Mouse (Mus musculus) regulatory T cell (primary cell): Measurements from ENCODE around the gene Fbxl22.

Experiments
- in situ Hi-C: fragments of 300-600 bp; cut with MboI, MseI; formaldehyde crosslinking; loops from one replicate; pipeline ENCODE4 v1.15.1; 2025; ENCODE audit warnings: high pct_unique_total_duplicates

Gene Fbxl22

DNA sequence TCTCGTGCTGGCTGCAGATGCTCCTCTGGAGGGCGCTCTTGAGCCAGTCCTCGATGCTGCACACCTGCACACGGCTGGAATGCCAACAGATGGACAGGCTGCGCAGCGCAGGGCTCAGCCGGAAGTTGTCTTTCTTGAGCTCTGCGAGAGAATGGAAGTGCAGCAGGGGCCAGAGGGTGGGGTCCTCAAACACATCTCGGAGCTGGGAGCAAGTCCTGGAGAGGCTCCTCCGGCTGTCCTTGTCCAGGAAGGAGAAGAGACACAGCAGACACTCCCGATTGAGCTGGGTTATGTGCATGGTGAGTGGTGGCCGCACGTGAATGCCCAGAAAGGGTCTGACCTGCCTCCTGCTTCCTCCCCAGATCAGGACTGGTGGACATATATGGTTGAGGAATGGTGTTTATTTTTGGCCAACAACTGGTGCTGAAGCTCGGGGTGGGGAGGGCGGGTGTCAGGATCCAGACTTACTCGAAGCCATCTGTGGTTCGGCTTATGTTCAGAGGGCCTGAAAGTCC is at the start of gene Fbxl22:
TSS of gene Fbxl22 (minus strand) at position 338 of the 515 bp plus-strand sequence.
- in situ Hi-C loops, result loop anchor here (5.0 to 10.0 kb wide), 2 partner anchors 98 to 280 kb away; partner anchors contain the start of genes Aph1b and Gm10647

DNA sequence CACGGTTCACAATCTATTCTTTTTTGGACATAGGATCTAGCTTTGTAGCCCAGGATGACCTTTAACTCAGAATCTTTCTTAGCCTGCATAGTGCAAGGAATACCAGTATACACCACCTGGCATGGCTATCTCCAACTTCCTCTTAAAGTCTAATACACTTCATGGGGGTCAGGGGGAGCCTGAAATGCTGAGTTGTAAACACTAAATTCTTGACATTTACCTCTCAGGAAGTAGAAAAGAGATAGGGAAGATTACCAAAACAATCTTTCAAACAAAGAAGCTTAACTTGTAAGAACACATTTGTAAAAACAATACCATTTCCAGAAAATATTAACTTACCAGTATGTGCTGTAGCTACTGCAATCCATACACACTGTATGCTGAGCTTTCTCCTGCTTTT is 47.8 kb upstream of the Fbxl22 start:
- in situ Hi-C loops, result no loop called here

DNA sequence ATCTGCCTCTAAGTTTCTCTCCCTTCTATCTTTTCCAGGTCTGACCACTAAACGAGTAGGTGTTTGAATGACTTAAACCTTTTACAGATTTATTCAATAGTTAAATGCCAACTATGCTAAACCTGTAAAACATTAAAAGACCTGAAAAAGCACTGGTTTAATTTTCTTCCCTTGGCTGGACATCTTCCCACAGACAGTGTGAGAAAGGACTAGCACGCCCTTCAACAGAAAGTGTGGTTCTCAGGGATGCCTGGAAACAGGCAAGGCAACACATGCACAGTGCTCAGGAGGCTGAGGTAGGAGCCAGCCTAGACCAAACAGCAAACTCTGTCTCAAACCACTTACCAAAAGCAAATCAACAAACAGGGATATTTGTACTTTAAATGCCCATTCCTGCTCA is 47.1 kb upstream of the Fbxl22 start:
- in situ Hi-C loops, result no loop called here

DNA sequence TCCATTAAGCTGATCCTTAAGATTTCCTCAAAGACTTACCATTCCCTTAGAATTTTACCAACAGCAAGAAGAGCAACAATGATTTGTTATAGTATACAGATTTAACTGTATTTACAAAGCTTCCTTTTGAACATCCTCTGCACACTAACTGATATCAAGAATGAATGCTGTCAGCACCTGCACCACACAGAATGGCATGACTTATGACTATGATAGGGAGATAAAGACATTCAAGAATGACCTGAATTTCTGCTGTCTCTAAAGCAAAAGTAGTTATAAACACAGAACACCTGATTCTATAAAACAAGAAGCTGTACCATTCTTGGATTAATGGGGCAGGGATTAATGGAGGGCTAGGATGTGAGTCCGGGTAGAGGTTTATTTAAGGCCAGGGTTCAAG is 46.3 kb upstream of the Fbxl22 start:
- in situ Hi-C loops, result no loop called here

DNA sequence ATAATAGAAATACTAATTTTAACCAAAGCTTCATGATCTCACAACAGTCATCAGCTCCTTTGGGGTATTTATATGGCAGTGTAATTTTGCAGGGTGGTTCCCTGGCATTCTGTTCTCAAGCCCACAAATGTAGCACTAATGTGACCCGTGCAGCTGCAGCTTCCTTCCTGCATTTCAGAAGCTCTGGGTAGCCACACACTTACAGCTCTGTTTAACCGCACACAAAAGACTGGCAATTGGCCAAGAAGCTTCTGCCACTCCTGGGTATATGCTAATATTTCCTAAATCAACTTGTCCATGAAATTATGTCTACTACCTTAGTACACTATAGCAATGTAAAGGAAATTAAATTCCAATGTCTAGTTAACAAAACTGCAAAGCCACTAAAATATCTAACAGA is 45.9 kb upstream of the Fbxl22 start:
- in situ Hi-C loops, result no loop called here

DNA sequence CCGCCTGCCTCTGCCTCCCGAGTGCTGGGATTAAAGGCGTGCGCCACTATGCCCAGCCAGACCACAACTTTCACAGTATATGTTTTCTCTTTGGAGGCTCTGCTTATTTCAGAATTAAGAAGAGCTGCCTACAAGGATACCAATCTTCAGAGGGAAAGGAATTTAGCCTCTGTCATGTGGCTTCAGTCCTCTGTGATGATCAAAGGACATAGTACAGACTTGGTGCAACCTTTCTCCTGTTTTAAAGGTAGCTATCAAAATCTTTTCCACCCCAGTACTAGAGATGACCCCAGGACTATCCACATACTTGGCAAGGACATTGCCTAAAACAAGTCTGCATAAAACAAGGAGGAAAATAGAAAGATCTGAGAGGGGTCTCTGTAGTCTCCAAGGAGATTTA is 44.6 kb upstream of the Fbxl22 start:
- in situ Hi-C loops, result no loop called here

DNA sequence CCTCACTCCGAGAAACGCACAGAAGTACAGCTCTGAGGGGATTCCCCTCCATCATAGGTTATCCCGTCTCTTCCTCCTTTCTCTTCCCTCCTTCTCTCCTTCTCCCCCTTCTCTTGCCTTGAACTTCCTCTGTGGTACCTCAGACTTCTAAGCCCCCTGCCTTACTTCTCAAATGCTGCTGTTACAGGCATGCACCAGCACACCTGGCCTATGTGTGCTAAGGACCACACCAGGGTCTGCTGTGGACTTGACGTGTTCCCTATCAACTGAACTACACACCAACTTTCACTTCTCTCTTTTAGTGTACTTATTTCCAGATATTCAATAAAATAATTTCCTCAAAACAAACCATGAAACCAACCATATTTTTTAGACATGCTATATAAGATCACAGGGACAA is 28.4 kb upstream of the Fbxl22 start:
- in situ Hi-C loops, result no loop called here

DNA sequence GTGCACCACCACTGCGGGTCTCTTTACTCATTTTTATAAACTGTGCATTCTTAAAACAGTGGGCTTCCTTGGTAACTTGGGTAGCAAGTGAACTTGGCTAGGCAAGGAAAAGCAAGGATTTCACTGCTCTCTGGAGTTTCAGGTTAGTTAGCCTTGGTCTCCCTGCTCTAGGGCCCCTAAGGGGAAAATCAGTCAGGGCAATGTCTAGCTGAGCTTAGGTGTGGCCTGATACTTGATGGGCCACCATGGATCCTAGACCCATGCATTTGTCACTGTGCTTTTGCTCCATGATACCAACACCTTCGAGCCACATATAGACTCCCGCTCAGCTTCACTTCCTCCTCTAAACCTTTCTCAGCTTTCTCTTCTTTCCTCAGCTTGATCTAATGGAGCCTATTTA is 7.2 kb upstream of the Fbxl22 start:
- in situ Hi-C loops, result no loop called here

DNA sequence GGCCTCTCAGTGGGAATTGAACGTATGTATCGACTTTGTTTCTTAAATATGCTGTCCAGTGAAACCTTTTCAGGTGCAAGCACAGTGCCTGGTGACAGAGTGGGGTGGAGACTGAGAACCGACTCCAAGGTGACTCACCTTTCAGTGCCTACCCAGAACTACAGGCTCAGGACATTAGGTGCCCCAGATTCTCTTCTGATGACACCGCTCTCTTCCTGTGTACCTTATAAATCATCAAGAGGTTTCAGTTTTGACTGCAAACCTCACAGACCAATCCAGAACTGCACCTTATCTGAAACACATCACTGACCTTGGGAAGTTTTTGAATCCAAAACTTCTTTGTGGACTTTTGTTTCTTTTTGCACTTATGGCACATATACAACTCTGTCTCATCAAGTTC is 5.9 kb upstream of the Fbxl22 start:
- in situ Hi-C loops, result no loop called here

DNA sequence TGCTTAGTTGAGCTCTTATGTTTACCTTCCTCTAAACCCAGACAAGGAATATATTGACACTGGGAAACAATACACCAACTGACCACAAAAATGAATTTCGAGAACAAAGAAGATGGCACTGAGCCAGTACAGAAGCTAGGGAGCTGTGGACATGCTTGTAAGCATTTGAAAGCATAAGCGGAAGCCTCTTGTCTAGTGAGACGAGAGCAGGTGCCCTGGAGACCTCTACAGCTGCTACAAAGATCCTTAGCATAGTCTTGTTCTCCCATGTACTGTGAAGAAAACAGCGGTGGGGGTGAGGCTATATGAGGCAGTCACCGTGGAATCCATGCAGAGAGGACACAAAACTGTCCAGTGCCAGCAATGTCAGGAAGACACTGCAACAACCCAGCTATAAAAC is 4.5 kb upstream of the Fbxl22 start:
- in situ Hi-C loops, result loop anchor here (10.0 kb wide), 1 partner anchor 276 kb away; the partner anchor contains the start of genes Aph1b and Gm10647

DNA sequence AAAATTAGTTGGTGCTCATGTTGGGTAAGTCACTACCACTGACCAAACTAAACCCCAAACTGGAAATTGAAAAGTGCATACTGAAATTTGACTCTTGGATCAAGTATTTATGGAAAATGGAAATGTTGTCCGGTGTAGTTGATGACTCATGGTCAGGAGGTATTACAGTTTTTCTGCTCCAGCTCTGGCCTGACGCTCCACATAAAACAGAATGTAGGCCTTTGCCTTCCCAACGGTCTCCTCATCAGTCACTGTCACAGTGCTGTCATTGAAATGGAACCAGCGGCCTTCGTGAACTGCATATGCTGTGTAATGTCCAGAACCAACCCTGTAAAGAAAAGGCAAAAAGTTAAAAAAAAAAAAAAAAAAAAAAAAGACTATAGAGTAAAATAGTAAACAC is 3.9 kb upstream of the Fbxl22 start:
- in situ Hi-C loops, result loop anchor here (10.0 kb wide), 1 partner anchor 277 kb away; the partner anchor contains the start of genes Aph1b and Gm10647

DNA sequence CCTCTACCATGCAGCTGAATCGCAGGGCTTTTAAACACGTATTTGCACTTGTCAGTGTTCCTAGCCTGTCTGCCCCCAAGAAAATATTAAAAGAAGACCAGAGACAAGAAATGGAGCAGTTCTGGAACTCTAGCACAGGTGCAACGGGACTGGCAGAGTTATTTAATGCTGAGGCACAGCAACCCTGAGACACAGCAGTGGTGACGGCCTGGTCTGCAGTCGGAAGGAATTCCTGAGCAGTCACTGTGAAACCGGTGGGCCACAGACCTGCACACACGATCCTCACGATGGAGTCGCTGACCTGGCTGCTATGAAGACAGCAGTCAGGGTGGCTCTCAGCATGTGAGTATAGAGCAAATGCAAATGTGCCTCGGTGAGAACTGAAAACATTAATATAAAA is 3.4 kb upstream of the Fbxl22 start:
- in situ Hi-C loops, result loop anchor here (10.0 kb wide), 1 partner anchor 277 kb away; the partner anchor contains the start of genes Aph1b and Gm10647

DNA sequence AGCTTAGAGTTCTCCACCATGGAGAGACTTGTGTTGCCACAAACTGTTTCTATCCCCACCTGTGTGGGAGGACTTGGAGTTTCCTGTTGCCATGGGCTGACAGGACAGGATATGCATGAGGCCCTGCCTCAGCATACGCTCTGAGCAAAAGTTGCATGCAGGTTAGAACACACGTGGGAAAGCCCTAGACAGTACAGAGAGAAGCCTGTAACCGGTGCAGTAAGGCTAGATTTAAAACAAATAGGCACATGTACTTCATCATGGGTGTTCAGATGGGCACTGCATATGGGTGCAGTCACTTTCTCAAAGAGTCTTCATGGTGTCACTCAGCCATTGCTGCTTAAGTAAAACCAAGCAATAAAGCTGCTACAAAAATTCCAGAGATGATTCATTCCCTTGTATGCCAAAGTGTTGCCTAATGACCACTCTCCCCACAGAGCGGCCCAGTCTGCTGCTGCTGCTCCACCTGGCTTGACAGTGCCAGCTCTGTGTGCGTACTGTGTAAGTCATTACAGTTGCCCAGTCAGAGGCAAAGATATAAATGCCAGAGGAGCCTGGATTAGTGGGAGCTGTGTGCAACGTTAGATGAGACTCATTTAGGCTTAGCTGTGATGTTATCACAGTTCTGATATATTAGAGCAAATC is 2.0 kb upstream of the Fbxl22 start:
- in situ Hi-C loops, result loop anchor here (10.0 kb wide), 1 partner anchor 278 kb away; the partner anchor contains the start of genes Aph1b and Gm10647

DNA sequence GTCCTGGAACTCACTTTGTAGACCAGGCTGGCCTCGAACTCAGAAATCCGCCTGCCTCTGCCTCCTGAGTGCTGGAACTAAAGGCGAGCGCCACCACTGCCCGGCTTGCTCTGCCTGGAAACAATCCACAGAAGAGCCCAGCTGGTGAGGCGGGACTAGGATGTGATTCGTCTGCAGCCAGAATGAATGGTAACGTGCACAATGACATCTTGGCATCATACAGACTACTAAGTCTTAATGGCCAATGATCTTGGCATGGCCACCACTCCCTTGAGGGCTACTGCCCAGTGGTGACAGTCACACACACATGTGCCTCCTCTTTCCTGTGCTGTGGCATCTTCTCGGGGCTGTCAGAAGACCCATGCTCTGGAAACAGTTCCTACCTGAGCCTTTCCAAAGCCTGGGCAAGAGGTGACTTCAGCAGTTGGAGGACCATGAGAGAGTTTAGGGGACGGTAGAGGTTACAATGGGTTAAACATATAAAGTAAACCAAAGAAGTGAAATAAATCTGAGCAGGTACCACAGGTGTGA is 1.4 kb upstream of the Fbxl22 start:
- in situ Hi-C loops, result loop anchor here (10.0 kb wide), 1 partner anchor 279 kb away; the partner anchor contains the start of genes Aph1b and Gm10647

DNA sequence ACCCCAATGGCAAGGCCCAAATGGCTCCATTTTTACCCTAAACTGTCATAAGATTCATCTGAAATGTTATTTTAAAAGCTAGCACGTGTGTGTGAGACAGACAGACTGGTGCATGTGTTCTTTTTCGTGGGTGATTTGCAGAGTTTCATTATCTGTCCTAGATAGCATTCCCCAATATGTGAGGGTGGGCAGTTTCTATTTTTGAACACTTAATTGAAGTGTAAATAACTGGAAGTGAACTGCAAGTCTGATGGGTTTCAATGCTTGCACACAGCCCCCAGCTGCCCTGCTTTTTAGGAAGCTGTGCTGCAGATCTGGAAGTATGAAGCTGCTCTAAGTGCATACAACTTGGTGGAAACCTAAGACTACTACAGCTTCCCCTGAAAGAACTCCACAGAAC is 722 bp upstream of the Fbxl22 start:
- in situ Hi-C loops, result loop anchor here (10.0 kb wide), 1 partner anchor 280 kb away; the partner anchor contains the start of genes Aph1b and Gm10647

DNA sequence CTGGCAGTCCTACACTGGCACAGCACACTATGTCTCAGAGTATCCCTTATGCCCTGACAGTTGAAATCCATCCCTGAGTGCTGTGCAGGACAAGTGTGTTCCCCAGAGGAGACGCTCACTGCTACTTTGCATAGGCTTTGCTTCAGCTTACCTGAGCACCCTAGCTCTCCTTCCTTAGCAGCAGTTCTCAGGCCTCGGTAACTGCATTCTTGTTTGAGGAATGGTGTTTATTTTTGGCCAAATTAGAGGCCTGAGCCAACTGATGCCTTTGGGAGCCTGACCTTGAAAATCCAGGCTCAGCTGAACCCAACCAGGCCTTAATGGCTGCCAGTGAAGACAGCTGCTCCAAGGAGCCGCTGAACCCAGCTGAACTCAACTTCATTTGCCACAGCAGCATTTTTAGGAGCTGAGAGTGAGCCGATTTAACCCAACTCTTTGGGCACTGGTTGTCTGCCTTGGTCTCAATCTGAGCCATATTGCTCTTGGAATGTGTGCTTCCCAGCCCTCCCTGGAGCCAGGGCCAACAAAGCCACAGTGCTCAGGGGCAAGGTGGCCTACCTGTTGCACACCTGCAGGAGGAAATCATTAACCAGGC is 635 bp downstream of the Fbxl22 start:
- in situ Hi-C loops, result loop anchor here (5.0 to 10.0 kb wide), 2 partner anchors 99 to 281 kb away; partner anchors contain the start of genes Aph1b and Gm10647

DNA sequence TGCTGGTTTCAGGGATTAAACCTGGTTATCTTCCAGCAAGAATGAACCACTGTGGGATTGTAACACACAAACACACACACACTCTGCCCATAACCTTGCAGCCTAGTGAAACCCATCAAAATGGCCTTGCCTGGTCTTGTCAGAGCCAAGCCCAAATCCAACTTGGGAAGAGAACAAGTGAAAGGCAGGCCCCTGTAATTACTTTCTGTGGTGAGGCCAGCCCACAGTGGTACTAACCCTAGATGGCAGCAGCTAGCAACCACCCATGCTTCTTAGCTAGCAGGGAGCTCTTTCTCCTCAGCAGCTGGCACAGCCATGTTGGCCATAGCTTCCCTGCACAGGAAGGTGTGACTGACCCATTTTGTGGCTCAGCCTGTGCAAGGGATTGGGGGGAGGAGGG is 1.2 kb downstream of the Fbxl22 start:
- in situ Hi-C loops, result loop anchor here (5.0 to 10.0 kb wide), 2 partner anchors 99 to 282 kb away; partner anchors contain the start of genes Aph1b and Gm10647

DNA sequence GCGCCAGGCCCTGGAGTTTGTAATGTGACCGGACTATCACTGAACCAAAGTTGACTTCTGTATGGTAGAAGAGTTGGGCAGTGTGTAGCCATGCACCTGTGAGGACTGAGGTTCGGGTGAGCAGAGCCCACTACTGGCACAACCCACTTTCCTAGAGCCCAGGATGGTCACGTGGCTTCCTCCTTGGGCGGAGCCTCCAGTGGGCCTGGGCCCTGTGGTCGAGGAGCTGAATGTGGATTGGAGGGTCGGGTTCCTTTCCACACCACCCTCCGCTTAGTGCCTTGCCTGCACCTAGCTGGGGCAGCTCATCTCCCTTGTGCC is 2.1 kb downstream of the Fbxl22 start:
- in situ Hi-C loops, result loop anchor here (5.0 to 10.0 kb wide), 2 partner anchors 100 to 282 kb away; partner anchors contain the start of genes Aph1b and Gm10647

DNA sequence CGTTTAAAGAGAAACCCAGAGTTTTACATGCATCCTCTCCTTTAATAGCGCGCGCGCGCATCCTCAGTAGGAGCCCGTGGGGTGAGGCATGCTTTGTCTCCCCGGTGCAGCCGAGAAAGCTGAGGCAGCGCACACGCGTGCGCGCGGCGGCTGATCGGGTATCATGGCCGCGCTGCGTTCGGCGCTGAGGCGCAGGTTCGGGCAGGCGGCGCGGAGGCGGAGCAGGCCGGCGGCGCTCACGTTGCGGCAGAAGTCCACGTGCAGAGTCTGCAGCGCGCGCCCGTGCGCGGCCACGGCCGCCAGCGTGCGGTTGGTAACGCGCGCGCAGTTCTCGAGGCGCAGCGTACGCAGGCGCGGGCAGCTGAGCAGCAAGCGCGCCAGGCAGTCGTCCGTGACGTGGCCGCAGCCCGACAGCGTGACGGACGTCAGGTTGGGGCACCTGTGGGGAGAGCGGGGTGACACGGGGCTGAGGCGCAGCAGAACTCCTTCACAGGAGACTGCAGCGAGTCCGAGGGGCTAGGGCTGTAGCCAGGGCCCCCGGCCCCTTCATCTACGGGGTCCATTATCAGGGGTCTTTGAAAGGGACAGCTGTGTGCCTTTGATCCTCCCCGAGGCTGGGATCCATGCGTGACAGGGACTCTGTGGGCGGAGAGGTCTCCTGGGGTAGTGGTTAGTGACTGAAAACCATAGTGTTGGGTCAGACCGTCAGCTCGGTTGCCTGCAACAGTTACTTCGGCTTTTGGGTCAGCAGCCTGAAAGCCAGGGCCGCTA is 2.6 kb downstream of the Fbxl22 start:
- in situ Hi-C loops, result loop anchor here (5.0 to 10.0 kb wide), 2 partner anchors 101 to 283 kb away; partner anchors contain the start of genes Aph1b and Gm10647

DNA sequence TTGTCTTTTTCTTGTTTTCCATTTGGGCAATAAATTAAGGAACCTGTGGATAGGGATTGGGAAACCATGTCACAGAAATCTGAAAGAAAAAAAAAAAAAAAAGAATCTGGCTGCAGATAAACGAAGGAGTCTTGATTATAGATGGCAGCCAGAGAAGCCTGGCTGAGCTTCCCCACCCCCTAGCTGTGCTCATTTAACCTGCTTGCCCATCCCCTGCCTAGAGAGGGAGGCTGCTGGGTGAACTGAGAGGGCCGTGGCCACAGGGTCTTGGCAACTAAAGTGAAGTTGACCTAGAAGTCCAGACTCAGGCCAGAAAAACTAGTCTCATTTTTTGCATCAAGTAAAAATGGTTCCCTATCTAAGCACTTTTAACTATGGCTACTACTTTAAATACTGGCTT is 3.4 kb downstream of the Fbxl22 start:
- in situ Hi-C loops, result loop anchor here (5.0 to 10.0 kb wide), 2 partner anchors 101 to 284 kb away; partner anchors contain the start of genes Aph1b and Gm10647

DNA sequence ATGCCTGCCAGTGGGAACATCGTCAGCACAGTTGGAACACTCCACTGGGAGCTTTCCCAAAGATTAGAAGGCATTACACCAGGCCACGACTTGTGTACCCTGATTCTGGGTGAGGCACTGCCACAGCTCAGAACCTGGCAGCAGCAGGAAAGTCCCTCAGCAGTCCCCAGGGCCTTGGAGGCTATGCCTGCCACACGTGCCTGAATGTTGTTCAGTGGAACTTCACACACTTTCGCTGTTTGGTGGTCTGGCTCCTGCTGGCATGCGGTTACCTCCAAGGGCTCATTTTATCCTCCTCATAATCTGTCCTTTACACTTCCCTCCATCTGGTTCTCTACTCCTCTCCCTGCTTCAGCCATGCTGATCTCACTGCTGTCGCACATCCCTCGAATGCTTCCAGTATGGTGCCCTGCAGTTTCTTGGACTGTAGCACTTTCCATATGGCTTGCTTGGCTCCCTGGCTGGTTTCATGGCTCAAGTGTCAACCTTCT is 4.0 kb downstream of the Fbxl22 start:
- in situ Hi-C loops, result loop anchor here (5.0 to 10.0 kb wide), 2 partner anchors 102 to 284 kb away; partner anchors contain the start of genes Aph1b and Gm10647
